Mouse (Mus musculus) spleen, embryonic (tissue): ENCODE measurements around the gene Cyba.

ENCODE experiments used
- CTCF ChIA-PET: fragments of 350-600 bp; sonication (Branson Sonifier 250); formaldehyde crosslinking; loops from one replicate; lab custom pipeline; 2022; lab: Charles Lee

Cyba gene

GRCm38 (mm10) chr8:122423659-122424058, 9.1 kb downstream of the Cyba start:
- CTCF ChIA-PET, result no interaction called here

- CTCF ChIA-PET, result no interaction called here
These were observed 9.5 kb downstream of the Cyba start for GRCm38 (mm10) chr8:122423217-122423616.

- CTCF ChIA-PET, result no interaction called here
These were observed 11.2 kb downstream of the Cyba start, which contains the start of gene Il17c for GRCm38 (mm10) chr8:122421376-122422070. TSS of gene Il17c (plus strand) at chr8:122422020.

GRCm38 (mm10) chr8:122419881-122420555, 12.7 kb downstream of the Cyba start:
- CTCF ChIA-PET, result no interaction called here

- CTCF ChIA-PET, result no interaction called here
These were observed 17.2 kb downstream of the Cyba start for GRCm38 (mm10) chr8:122415554-122415953.

- CTCF ChIA-PET, result no interaction called here
These were observed 18.4 kb downstream of the Cyba start for GRCm38 (mm10) chr8:122414311-122414710.

- CTCF ChIA-PET, result interaction anchor here (0.6 kb wide), 1 partner anchor 9 kb away, joined by 6 read pairs; no protein-coding TSS in a partner anchor
These were observed 25.1 kb downstream of the Cyba start for GRCm38 (mm10) chr8:122407678-122408077.

GRCm38 (mm10) chr8:122405146-122405805, 27.5 kb downstream of the Cyba start:
- CTCF ChIA-PET, result no interaction called here

GRCm38 (mm10) chr8:122398186-122398585, 34.5 kb downstream of the Cyba start:
- CTCF ChIA-PET, result no interaction called here

GRCm38 (mm10) chr8:122395291-122395690, 37.4 kb downstream of the Cyba start:
- CTCF ChIA-PET, result interaction anchor here (1.0 kb wide), 1 partner anchor 14 kb away, joined by 3 read pairs; no protein-coding TSS in a partner anchor

GRCm38 (mm10) chr8:122393717-122394116, 39.0 kb downstream of the Cyba start:
- CTCF ChIA-PET, result no interaction called here

- CTCF ChIA-PET, result no interaction called here
These were observed 42.0 kb downstream of the Cyba start for GRCm38 (mm10) chr8:122390758-122391157.

GRCm38 (mm10) chr8:122389357-122389756, 43.4 kb downstream of the Cyba start:
- CTCF ChIA-PET, result no interaction called here

GRCm38 (mm10) chr8:122383039-122383438, 49.7 kb downstream of the Cyba start:
- CTCF ChIA-PET, result no interaction called here

- CTCF ChIA-PET, result interaction anchor here (0.6 to 0.7 kb wide), 3 partner anchors 16 to 451 kb away, joined by 3 to 11 read pairs (median 4); no protein-coding TSS in a partner anchor
These were observed 56.1 kb downstream of the Cyba start, which contains the start of gene Zc3h18 for GRCm38 (mm10) chr8:122376365-122377231. TSS of gene Zc3h18 (plus strand) at chr8:122376609.

GRCm38 (mm10) chr8:122375751-122376364, 56.9 kb downstream of the Cyba start:
- CTCF ChIA-PET, result interaction anchor here (0.6 to 0.7 kb wide), 5 partner anchors 15 to 969 kb away, joined by 3 to 11 read pairs (median 5); no protein-coding TSS in a partner anchor

GRCm38 (mm10) chr8:122375320-122375719, 57.4 kb downstream of the Cyba start:
- CTCF ChIA-PET, result interaction anchor here (0.7 kb wide), 2 partner anchors 83 to 970 kb away, joined by 5 to 6 read pairs; no protein-coding TSS in a partner anchor
